Mouse (Mus musculus): ENCODE measurements at regions not wholly inside any gene's neighbourhood (a gene's known extent, or its start where the extent isn't known, plus 50 kb on each side); places are given as distances from the start of the nearest gene placed in this dataset.

- DNase-seq: no peak
- WGBS: 94% methylated on average over 5 of the region's 5 CpGs
- TF ChIP-seq POLR2A (IDR thresholded peaks at IDR 0.05; ENCODE audit: low read depth, low read length) (no peak), CTCF (conservative IDR thresholded peaks at IDR 0.05; ENCODE audit: insufficient read depth, insufficient read length, low read depth, low read length) (no peak)
- Histone ChIP-seq H3K36me3 (ENCODE audit: control insufficient read depth, insufficient read depth, low read length) (no peaks in the 10 kb centered on the region), H3K4me1 (ENCODE audit: control insufficient read depth, insufficient read depth, low read length) (peaks cover 25% of the 10 kb centered on the region), H3K27me3 (replicated peaks; ENCODE audit: control insufficient read depth, insufficient read depth, low read length) (no peaks in the 10 kb centered on the region), H3K4me3 (ENCODE audit: insufficient read depth, low read depth, low read length) (no peak overlapping the region), H3K27ac (ENCODE audit: insufficient read depth, low read depth, low read length) (peak overlapping the region; percentile 52; the same call in 1 of the 2 replicates)
Measured at GRCm38 (mm10) chr3:21992203-21992602, 84.2 kb upstream of the Tbl1xr1 start.

GRCm38 (mm10) chr3:21993961-21994360 is 82.5 kb upstream of the Tbl1xr1 start:
- DNase-seq: peak; percentile 41
- no peak for TF ChIP-seq CTCF (conservative IDR thresholded peaks at IDR 0.05; ENCODE audit: insufficient read depth, insufficient read length, low read depth, low read length)
- TF ChIP-seq POLR2A (IDR thresholded peaks at IDR 0.05; ENCODE audit: low read depth, low read length): no peak
- WGBS: 66% methylated on average over 2 of the region's 2 CpGs
- Histone ChIP-seq H3K27me3 (replicated peaks; ENCODE audit: control insufficient read depth, insufficient read depth, low read length) (no peaks in the 10 kb centered on the region), H3K4me1 (ENCODE audit: control insufficient read depth, insufficient read depth, low read length) (peaks cover 20% of the 10 kb centered on the region), H3K36me3 (ENCODE audit: control insufficient read depth, insufficient read depth, low read length) (no peaks in the 10 kb centered on the region), H3K27ac (ENCODE audit: insufficient read depth, low read depth, low read length) (peak overlapping the region; percentile 61), H3K4me3 (ENCODE audit: insufficient read depth, low read depth, low read length) (no peak overlapping the region)

GRCm38 (mm10) chr3:21995566-21996391 is 80.7 kb upstream of the Tbl1xr1 start:
- 24% methylated on average over 8 of the region's 8 CpGs for WGBS
- TF ChIP-seq CTCF (conservative IDR thresholded peaks at IDR 0.05; ENCODE audit: insufficient read depth, insufficient read length, low read depth, low read length) (no peak), POLR2A (IDR thresholded peaks at IDR 0.05; ENCODE audit: low read depth, low read length) (no peak)
- peak; percentile 93 for DNase-seq
- H3K27me3 ChIP-seq (replicated peaks; ENCODE audit: control insufficient read depth, insufficient read depth, low read length): no peaks in the 10 kb centered on the region
- H3K4me1 ChIP-seq (ENCODE audit: control insufficient read depth, insufficient read depth, low read length): peaks cover 20% of the 10 kb centered on the region
- no peak overlapping the region for H3K4me3 ChIP-seq (ENCODE audit: insufficient read depth, low read depth, low read length)
- no peaks in the 10 kb centered on the region for H3K36me3 ChIP-seq (ENCODE audit: control insufficient read depth, insufficient read depth, low read length)
- H3K27ac ChIP-seq (ENCODE audit: insufficient read depth, low read depth, low read length): peak overlapping the region; percentile 84

GRCm38 (mm10) chr3:21997387-21997786 is 79.1 kb upstream of the Tbl1xr1 start:
- TF ChIP-seq POLR2A (IDR thresholded peaks at IDR 0.05; ENCODE audit: low read depth, low read length) (no peak), CTCF (conservative IDR thresholded peaks at IDR 0.05; ENCODE audit: insufficient read depth, insufficient read length, low read depth, low read length) (no peak)
- DNase-seq: no peak
- Histone ChIP-seq H3K27me3 (replicated peaks; ENCODE audit: control insufficient read depth, insufficient read depth, low read length) (no peaks in the 10 kb centered on the region), H3K36me3 (ENCODE audit: control insufficient read depth, insufficient read depth, low read length) (no peaks in the 10 kb centered on the region), H3K4me1 (ENCODE audit: control insufficient read depth, insufficient read depth, low read length) (peaks cover 20% of the 10 kb centered on the region), H3K4me3 (ENCODE audit: insufficient read depth, low read depth, low read length) (no peak overlapping the region), H3K27ac (ENCODE audit: insufficient read depth, low read depth, low read length) (no peak overlapping the region)
- 71% methylated on average over 3 of the region's 3 CpGs for WGBS

GRCm38 (mm10) chr3:22005456-22005855 is 71.0 kb upstream of the Tbl1xr1 start:
- no peaks in the 10 kb centered on the region for H3K36me3 ChIP-seq (ENCODE audit: control insufficient read depth, insufficient read depth, low read length)
- H3K4me1 ChIP-seq (ENCODE audit: control insufficient read depth, insufficient read depth, low read length): peaks cover 17% of the 10 kb centered on the region; the same call in 1 of the 2 replicates
- H3K27ac ChIP-seq (ENCODE audit: insufficient read depth, low read depth, low read length): no peak overlapping the region
- no peaks in the 10 kb centered on the region for H3K27me3 ChIP-seq (replicated peaks; ENCODE audit: control insufficient read depth, insufficient read depth, low read length)
- no peak for DNase-seq
- 79% methylated on average over 9 of the region's 9 CpGs for WGBS
- H3K4me3 ChIP-seq (ENCODE audit: insufficient read depth, low read depth, low read length): no peak overlapping the region
- TF ChIP-seq CTCF (conservative IDR thresholded peaks at IDR 0.05; ENCODE audit: insufficient read depth, insufficient read length, low read depth, low read length) (no peak), POLR2A (IDR thresholded peaks at IDR 0.05; ENCODE audit: low read depth, low read length) (no peak)

- no peak overlapping the region for H3K4me3 ChIP-seq (ENCODE audit: insufficient read depth, low read depth, low read length)
- 81% methylated on average over 1 of the region's 1 CpGs for WGBS
- H3K27me3 ChIP-seq (replicated peaks; ENCODE audit: control insufficient read depth, insufficient read depth, low read length): no peaks in the 10 kb centered on the region
- no peaks in the 10 kb centered on the region for H3K36me3 ChIP-seq (ENCODE audit: control insufficient read depth, insufficient read depth, low read length)
- peaks cover 17% of the 10 kb centered on the region; the same call in 1 of the 2 replicates for H3K4me1 ChIP-seq (ENCODE audit: control insufficient read depth, insufficient read depth, low read length)
- TF ChIP-seq POLR2A (IDR thresholded peaks at IDR 0.05; ENCODE audit: low read depth, low read length) (no peak), CTCF (conservative IDR thresholded peaks at IDR 0.05; ENCODE audit: insufficient read depth, insufficient read length, low read depth, low read length) (no peak)
- H3K27ac ChIP-seq (ENCODE audit: insufficient read depth, low read depth, low read length): no peak overlapping the region
- DNase-seq: no peak
Measured at GRCm38 (mm10) chr3:22006113-22006512, 70.3 kb upstream of the Tbl1xr1 start.

- no peak overlapping the region for H3K27ac ChIP-seq (ENCODE audit: insufficient read depth, low read depth, low read length)
- H3K4me1 ChIP-seq (ENCODE audit: control insufficient read depth, insufficient read depth, low read length): peaks cover 17% of the 10 kb centered on the region; the same call in 1 of the 2 replicates
- 63% methylated on average over 2 of the region's 2 CpGs for WGBS
- no peaks in the 10 kb centered on the region for H3K27me3 ChIP-seq (replicated peaks; ENCODE audit: control insufficient read depth, insufficient read depth, low read length)
- H3K36me3 ChIP-seq (ENCODE audit: control insufficient read depth, insufficient read depth, low read length): no peaks in the 10 kb centered on the region
- TF ChIP-seq CTCF (conservative IDR thresholded peaks at IDR 0.05; ENCODE audit: insufficient read depth, insufficient read length, low read depth, low read length): no peak
- no peak for TF ChIP-seq POLR2A (IDR thresholded peaks at IDR 0.05; ENCODE audit: low read depth, low read length)
- no peak for DNase-seq
- H3K4me3 ChIP-seq (ENCODE audit: insufficient read depth, low read depth, low read length): no peak overlapping the region
Measured at GRCm38 (mm10) chr3:22006651-22007050, 69.8 kb upstream of the Tbl1xr1 start.

All from kidney, adult 2 months (tissue).